Mouse (Mus musculus) lung, adult 2 months (tissue): ENCODE data around the gene Prkce.

Source experiments
- CTCF ChIP-seq: fragments of 200-500 bp; IDR thresholded peaks from 2 replicates; pipeline ENCODE4 v1.5.1; 2011; ENCODE audit warnings: mild to moderate bottlenecking, low read length, control low read depth; ENCODE audit not compliant: insufficient read depth
- POLR2A ChIP-seq: fragments of 200-500 bp; IDR thresholded peaks from 2 replicates; pipeline ENCODE4 v1.6.1; 2011; ENCODE audit warnings: low read depth, mild to moderate bottlenecking, control low read depth, low read length, borderline replicate concordance; ENCODE audit errors: extremely low read depth

DNA sequence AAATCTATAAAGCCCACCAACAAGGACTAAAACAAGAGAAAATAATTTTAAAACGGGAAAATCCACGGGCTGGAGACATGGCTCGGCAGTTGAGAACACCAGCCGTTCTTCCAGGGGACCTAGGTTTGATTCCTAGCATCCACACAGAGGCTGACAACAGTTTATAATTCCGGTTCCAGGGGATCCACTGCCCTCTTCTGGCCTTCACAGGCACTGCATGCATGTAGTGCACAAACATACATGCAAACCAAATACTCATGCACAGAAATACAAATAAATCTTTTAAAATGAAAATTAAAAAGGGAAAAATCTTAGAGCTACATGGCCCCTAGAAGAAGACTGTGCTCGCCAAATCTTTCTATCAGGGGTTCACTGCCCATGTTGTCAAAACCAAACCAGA lies 87.4 kb downstream of the Prkce start:
- TF ChIP-seq POLR2A, result no peak
- peak; percentile 21; the same call in 1 of the 2 replicates for TF ChIP-seq CTCF
